Mouse (Mus musculus) brown adipose tissue, adult 24 weeks (tissue): ENCODE data around the gene Ccdc9b. TPM values are rescaled to one million over a fixed set of nuclear protein-coding genes. Genes with fewer than 3 reads are reported as not detected.

ENCODE experiments used
- H3K27ac ChIP-seq: fragments of 200-500 bp; replicated peaks from 2 replicates; pipeline ENCODE4 v1.5.1; 2012; ENCODE audit warnings: low read depth, mild to moderate bottlenecking, low read length
- H3K4me1 ChIP-seq: fragments of 200-500 bp; 2 replicates; pipeline ENCODE4 v1.6.1; 2012; ENCODE audit warnings: low read length, mixed read lengths; ENCODE audit not compliant: control insufficient read depth, insufficient read depth, insufficient read length
- H3K4me3 ChIP-seq: fragments of 200-500 bp; 2 replicates; pipeline ENCODE4 v1.5.1; 2012; ENCODE audit warnings: low read depth, mild to moderate bottlenecking, low read length, moderate library complexity; ENCODE audit not compliant: insufficient read depth
- polyA plus RNA-seq: library from polyadenylated mRNA; stranded (reverse); fragments of >200 nt; gene quantifications from 2 replicates; pipeline ENCODE4 v1.2.4, GENCODE M21; 2012; ENCODE audit not compliant: missing spikeins, insufficient read depth, insufficient read length

The Ccdc9b gene
- polyA plus RNA-seq, 1 experiment: 4.8 TPM

DNA sequence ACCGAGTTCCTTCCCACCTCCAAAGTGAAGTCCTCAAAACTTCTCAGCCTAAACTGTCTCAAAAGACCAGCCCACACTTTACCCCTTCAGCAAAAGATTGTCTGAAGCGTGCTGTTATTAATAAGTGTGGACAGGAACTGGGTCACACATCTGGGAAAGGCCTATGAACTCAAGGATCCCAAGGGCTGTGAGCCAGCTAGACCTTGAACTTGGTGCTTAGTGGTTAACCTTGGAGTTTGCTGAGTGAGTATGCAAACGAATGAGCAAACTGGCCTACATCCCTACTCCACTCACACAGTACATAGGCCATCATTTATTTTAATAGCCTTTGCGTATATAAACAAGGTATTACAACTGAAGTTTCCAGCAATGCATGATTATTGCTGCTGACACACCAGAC lies 37.0 kb downstream of the Ccdc9b start:
- H3K27ac ChIP-seq: no peak overlapping the region
- no peak overlapping the region for H3K4me3 ChIP-seq
- H3K4me1 ChIP-seq: no peaks in the 10 kb centered on the region

DNA sequence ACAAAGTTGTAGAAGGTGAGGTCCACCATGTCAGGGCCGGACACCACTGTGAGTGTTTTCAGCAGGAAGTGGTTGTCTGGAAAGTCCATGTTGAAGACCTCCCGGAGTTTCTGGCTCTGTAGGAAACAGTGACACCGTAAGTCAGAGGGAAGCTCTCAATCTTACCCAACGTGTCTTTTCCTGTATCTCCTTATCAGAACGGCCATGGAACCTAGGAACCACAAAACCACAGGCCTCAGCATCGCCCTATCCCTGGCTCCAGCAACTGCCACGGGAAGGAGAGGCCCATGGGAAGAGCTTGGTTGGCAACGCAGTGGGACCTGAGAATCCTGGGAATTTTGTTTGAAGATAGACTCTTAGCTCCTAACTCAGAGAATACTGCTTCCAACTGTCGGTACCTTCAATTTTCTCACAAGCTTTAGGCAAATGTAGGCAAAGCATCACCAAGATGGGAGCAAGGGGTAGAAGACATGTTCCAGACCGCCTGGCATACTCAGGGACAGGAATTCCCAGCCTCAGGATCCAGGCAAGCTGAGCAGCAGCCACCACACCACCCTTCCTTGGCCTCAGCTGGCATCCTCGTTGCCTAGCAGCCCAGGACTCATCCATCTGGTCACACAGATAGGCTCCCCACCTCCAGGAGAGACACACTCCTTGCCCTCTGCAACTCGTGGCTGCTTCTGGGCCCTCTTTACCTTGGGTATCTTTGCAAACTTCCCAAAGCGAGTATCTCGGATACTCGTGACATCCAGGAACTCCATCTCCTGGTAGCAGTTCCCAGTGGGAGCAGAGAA lies 38.6 kb downstream of the Ccdc9b start:
- H3K4me1 ChIP-seq: no peaks in the 10 kb centered on the region
- H3K4me3 ChIP-seq: no peak overlapping the region
- H3K27ac ChIP-seq: no peak overlapping the region

DNA sequence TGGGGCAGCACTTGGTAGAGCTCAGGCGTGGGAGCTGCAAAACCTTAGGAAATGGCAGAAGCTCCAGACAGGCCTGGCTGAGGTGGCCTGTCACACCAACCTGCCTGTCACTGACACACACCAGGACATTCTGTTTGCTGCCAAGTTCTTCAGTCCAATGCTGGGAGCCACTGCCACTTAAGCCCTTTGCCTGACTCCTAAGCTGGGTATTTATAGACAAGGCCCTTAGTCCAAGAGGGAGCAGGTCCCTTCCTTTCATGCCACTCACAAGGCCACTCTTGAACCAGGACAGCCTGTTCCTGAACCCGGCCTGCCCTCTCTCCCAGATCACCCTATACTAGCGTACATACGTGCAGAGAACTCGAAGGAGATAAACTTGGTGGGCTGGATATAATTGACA lies 45.8 kb downstream of the Ccdc9b start:
- H3K4me1 ChIP-seq: no peaks in the 10 kb centered on the region
- H3K27ac ChIP-seq: no peak overlapping the region
- no peak overlapping the region for H3K4me3 ChIP-seq

DNA sequence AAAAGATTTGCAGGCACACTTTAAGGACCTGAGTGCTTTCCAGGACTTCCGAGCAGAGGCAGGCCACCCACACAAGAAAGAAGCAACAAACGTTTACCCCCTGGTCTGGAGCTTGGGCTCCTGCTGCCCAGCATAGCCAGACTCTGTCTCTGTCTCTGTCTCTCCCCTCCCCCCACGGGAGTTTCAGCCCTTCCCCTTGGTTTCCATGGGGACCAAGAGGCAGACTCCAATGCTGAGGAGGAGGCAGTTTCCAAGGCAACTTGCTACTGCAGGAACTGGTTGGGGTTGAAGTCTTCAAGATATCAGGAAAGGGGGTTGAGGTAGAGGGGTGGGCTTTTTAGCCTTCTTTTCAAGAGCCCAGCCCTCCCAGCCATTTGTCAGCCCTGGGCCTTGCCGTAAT lies 48.2 kb downstream of the Ccdc9b start:
- Histone ChIP-seq H3K4me3 (no peak overlapping the region), H3K4me1 (peaks cover 3% of the 10 kb centered on the region; the same call in 1 of the 2 replicates)

GRCm38 (mm10) chr2:118713631-118714030 lies 48.8 kb downstream of the Ccdc9b start:
- no peak overlapping the region for H3K27ac ChIP-seq
- peaks cover 5% of the 10 kb centered on the region; the same call in 1 of the 2 replicates for H3K4me1 ChIP-seq
- H3K4me3 ChIP-seq: no peak overlapping the region

More for the DNA sequence above, 48.2 kb downstream of the Ccdc9b start:
- no peak overlapping the region for H3K27ac ChIP-seq

- H3K27ac ChIP-seq: no peak overlapping the region
- peaks cover 5% of the 10 kb centered on the region; the same call in 1 of the 2 replicates for H3K4me1 ChIP-seq
- H3K4me3 ChIP-seq: peak overlapping the region; percentile 21
These were observed 51.4 kb downstream of the Ccdc9b start for GRCm38 (mm10) chr2:118711038-118711494.

GRCm38 (mm10) chr2:118709655-118710221 lies 52.7 kb downstream of the Ccdc9b start:
- H3K4me3 ChIP-seq: no peak overlapping the region
- peaks cover 5% of the 10 kb centered on the region; the same call in 1 of the 2 replicates for H3K4me1 ChIP-seq
- H3K27ac ChIP-seq: no peak overlapping the region

GRCm38 (mm10) chr2:118708472-118708871 lies 54.0 kb downstream of the Ccdc9b start:
- Histone ChIP-seq H3K4me1 (peaks cover 5% of the 10 kb centered on the region; the same call in 1 of the 2 replicates), H3K27ac (no peak overlapping the region), H3K4me3 (no peak overlapping the region)

GRCm38 (mm10) chr2:118706436-118706835 lies 56.0 kb downstream of the Ccdc9b start:
- Histone ChIP-seq H3K4me1 (peaks cover 8% of the 10 kb centered on the region; the same call in 1 of the 2 replicates), H3K4me3 (no peak overlapping the region), H3K27ac (no peak overlapping the region)

Other genes with a start within 250 kb of the Ccdc9b start
- 2.5 and 3.0 TPM in 2 replicates for gene Bmf, start 213.0 kb downstream of the Ccdc9b start, polyA plus RNA-seq
- 0.52 and 1.2 TPM in 2 replicates for gene Bub1b, start 164.4 kb downstream of the Ccdc9b start, polyA plus RNA-seq
- gene Pak6, start 99.4 kb downstream of the Ccdc9b start, polyA plus RNA-seq: not detected in 2 replicates
- not detected in 2 replicates for gene Ankrd63, start 58.7 kb downstream of the Ccdc9b start, polyA plus RNA-seq
- 0.67 and 0.71 TPM in 2 replicates for gene Plcb2, start 34.2 kb downstream of the Ccdc9b start, polyA plus RNA-seq
- 41.7 and 48.7 TPM in 2 replicates for gene Inafm2, start 16.9 kb downstream of the Ccdc9b start, polyA plus RNA-seq
- gene Phgr1, start 10.1 kb upstream of the Ccdc9b start, polyA plus RNA-seq: not detected in 2 replicates
- 0.32 and 0.38 TPM in 2 replicates for gene Disp2, start 17.1 kb upstream of the Ccdc9b start, polyA plus RNA-seq
- 1.5 TPM in 1 of 2 replicates, not detected in the other for gene Knstrn, start 51.3 kb upstream of the Ccdc9b start, polyA plus RNA-seq
- gene Ivd, start 99.3 kb upstream of the Ccdc9b start, polyA plus RNA-seq: 134 and 164 TPM in 2 replicates
- 3.8 and 4.3 TPM in 2 replicates for gene Bahd1, start 137.7 kb upstream of the Ccdc9b start, polyA plus RNA-seq
- 4.2 and 4.7 TPM in 2 replicates for gene Chst14, start 163.8 kb upstream of the Ccdc9b start, polyA plus RNA-seq